ENCODE assay signal across 8 mouse cellular contexts in the genomic region with DNA sequence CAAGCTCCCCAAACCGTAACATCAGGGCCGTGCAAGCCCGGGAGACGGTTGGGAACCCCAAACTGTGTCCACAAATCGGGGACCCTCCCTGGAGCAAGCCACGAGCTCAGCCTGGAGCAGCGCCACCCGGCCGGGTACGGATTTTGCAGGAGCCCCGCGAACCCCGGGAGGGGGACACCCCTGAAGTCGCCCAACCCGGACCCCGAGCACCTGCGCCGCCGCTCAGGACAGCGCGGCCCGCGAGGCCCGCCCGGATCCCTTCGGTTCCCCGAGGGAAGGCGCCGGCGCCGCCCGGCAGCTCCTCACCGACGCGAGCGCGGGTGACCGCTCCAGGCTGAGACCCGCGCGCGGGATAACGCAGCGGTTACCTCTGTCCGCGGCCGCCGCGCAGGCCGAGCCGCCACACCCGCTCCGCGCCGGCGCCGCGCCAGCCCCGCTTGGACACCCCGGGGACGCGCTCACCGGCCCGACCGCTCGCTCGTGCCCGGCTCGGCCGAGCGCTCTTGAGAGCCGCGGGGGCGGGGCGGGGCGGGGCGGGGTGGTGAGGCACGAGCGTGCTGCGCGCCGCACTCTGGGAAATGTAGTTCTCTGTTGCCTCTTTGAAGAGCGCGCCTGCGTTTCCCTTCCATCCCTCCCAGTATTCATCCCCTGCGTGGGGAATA. TPM values are rescaled to one million over a fixed set of nuclear protein-coding genes. Genes with fewer than 3 reads are reported as not detected.
DNase-seq lines count a peak whose midpoint lies in the region; ATAC-seq and TF ChIP-seq lines count a peak whose summit lies in the region.

A gene (minus strand): TSS at position 512 of the 662 bp plus-strand sequence.

- peak within 1 kb of the TSS; percentile 80 for H3K9ac ChIP-seq in hindbrain, postnatal 0 days (replicated peaks; ENCODE audit: low read length)

- ATAC-seq in activated CD4-positive, CD25-positive, alpha-beta regulatory T cell, adult 4 months: peak; percentile 93
- ATAC-seq in common myeloid progenitor, adult 5-6 weeks (replicated peaks; ENCODE audit: low read depth, poor library complexity, severe bottlenecking): peak; percentile 89
- peak; percentile 98 for ATAC-seq in hindbrain, postnatal 0 days

- no peak for TF ChIP-seq CTCF in gastrocnemius, adult 2 months (IDR thresholded peaks at IDR 0.05)
- TF ChIP-seq CTCF in hindbrain, postnatal 0 days (IDR thresholded peaks at IDR 0.05; ENCODE audit: low read depth): no peak
- no peak for TF ChIP-seq CTCF in left cerebral cortex, adult 2 months (IDR thresholded peaks at IDR 0.05)

- H3K4me1 ChIP-seq in hindbrain, postnatal 0 days (ENCODE audit: insufficient read depth, low read length): no peaks in the 10 kb centered on the region

- peak within 1 kb of the TSS; percentile 80 for H3K4me2 ChIP-seq in hindbrain, postnatal 0 days (ENCODE audit: low read depth, low read length)

- peak; percentile 95 for DNase-seq in gastrocnemius, adult 2 months
- peak; percentile 95 for DNase-seq in hindbrain, postnatal 0 days (ENCODE audit: low spot score)
- peak; percentile 85 to 87 for DNase-seq in left cerebral cortex, adult 2 months (ENCODE audit: extremely low spot score in 1 of 2, low spot score in 2 of 2)
- peak; percentile 89 for DNase-seq in retina, postnatal 7 days (ENCODE audit: low read depth, low spot score)
- DNase-seq in urinary bladder, adult 18-20 months (ENCODE audit: low spot score in 2 of 2): peak; percentile 68 to 76

- intact Hi-C loops in gastrocnemius, adult 2 months (cut with DNase I): no loop called here
- intact Hi-C loops in left cerebral cortex, adult 2 months (cut with DNase I): loop anchor here (5.0 kb wide), 2 partner anchors 54 to 136 kb away; a partner anchor contains a TSS

- H3K36me3 ChIP-seq in hindbrain, postnatal 0 days (ENCODE audit: insufficient read depth, low read length): no peaks in the 10 kb centered on the region
- H3K36me3 ChIP-seq in macrophage (ENCODE audit: inconsistent target): no peaks in the 10 kb centered on the region

- WGBS in hindbrain, postnatal 0 days: under 1% methylated on average over 71 of the region's 86 CpGs
- under 1% methylated on average over 78 of the region's 86 CpGs for WGBS in macrophage (ENCODE audit: missing documents)

- peak within 1 kb of the TSS; percentile 95 for H3K4me3 ChIP-seq in gastrocnemius, adult 2 months
- H3K4me3 ChIP-seq in hindbrain, postnatal 0 days (ENCODE audit: low read length): peak within 1 kb of the TSS; percentile 94
- peak within 1 kb of the TSS; percentile 89 for H3K4me3 ChIP-seq in left cerebral cortex, adult 2 months
- peak within 1 kb of the TSS; percentile 46 for H3K4me3 ChIP-seq in macrophage (ENCODE audit: inconsistent target)

- no peaks in the 10 kb centered on the region for H3K9me3 ChIP-seq in hindbrain, postnatal 0 days (ENCODE audit: low read length)

- H3K27me3 ChIP-seq in hindbrain, postnatal 0 days (ENCODE audit: insufficient read depth, low read length): no peaks in the 10 kb centered on the region

- H3K27ac ChIP-seq in gastrocnemius, adult 2 months: peak within 1 kb of the TSS; percentile 94
- H3K27ac ChIP-seq in hindbrain, postnatal 0 days: peak within 1 kb of the TSS; percentile 76
- peak within 1 kb of the TSS; percentile 79 for H3K27ac ChIP-seq in left cerebral cortex, adult 2 months
- H3K27ac ChIP-seq in macrophage: no peak within 1 kb of the TSS

- no peaks in the 10 kb centered on the region for H3K79me2 ChIP-seq in macrophage (ENCODE audit: inconsistent target)

RNA-seq across cellular contexts. Expression of the gene that starts here (rescaled TPM):
- under 1 TPM; 0.44 to 0.88 TPM for polyA plus RNA-seq in activated CD4-positive, CD25-positive, alpha-beta regulatory T cell, adult 4 months (2017; shearing (Covaris generic))
- 2.9 and 9.6 TPM in 2 replicates for total RNA-seq in common myeloid progenitor, adult 5-6 weeks (2017)
- 10 to 100 TPM; 26.1 to 28.6 TPM for total RNA-seq in gastrocnemius, adult 2 months (2021)
- total RNA-seq in hindbrain, postnatal 0 days (2014; rRNA removed): 38.7 and 40.1 TPM in 2 replicates
- polyA plus RNA-seq in hindbrain, postnatal 0 days (2015; fragmentation: Nextera tagmentation; extraction: Ambion mirVana): 32.0 and 33.4 TPM in 2 replicates
- 10 to 100 TPM; 33.1 to 35.3 TPM for total RNA-seq in left cerebral cortex, adult 2 months (2021)
- total RNA-seq in macrophage (2018; cell fraction: chromatin; rRNA removed): 1 to 10 TPM in 23 of 26 experiments, under 1 TPM in 3; 0.75 to 8.1 (median 3.5) TPM
- 1 to 10 TPM; 1.7 to 3.5 (median 2.3) TPM for total RNA-seq in macrophage (2018; cell fraction: cytosol; rRNA removed)
- total RNA-seq in macrophage (2018; cell fraction: nucleus; rRNA removed): 1 to 10 TPM; 1.4 to 7.5 (median 3.3) TPM
- 1.9 to 2.7 TPM (median 2.1 TPM) in 3 replicates for polyA plus RNA-seq in macrophage (2018)

Comparison
In these comparisons a context has a peak if more than half of its experiments do, and no peak if none do; other contexts are left out.
1. Peak in ATAC-seq in activated CD4-positive, CD25-positive, alpha-beta regulatory T cell, adult 4 months; RNA of the gene not detected or under 1 TPM.